Mouse (Mus musculus): Measurements from ENCODE around the gene Prkag2. TPM values are rescaled to one million over a fixed set of nuclear protein-coding genes. Genes with fewer than 3 reads are reported as not detected.

The Prkag2 gene
- polyA plus RNA-seq, 1 experiment from 2014 or later: 7.2 TPM

- WGBS (ENCODE audit: insufficient replicate concordance): 5% methylated on average over 21 of the region's 21 CpGs
- peak; percentile 4 for ATAC-seq
- Histone ChIP-seq H3K27me3 (replicated peaks) (no peaks in the 10 kb centered on the region), H3K36me3 (peaks cover 4% of the 10 kb centered on the region; the same call in 1 of the 2 replicates), H3K9me3 (replicated peaks) (no peaks in the 10 kb centered on the region), H3K9ac (peak overlapping the region; percentile 66), H3K4me1 (peaks cover 42% of the 10 kb centered on the region), H3K4me2 (peak overlapping the region; percentile 86), H3K27ac (peak overlapping the region; percentile 100), H3K4me3 (peak overlapping the region; percentile 95)
Observed at GRCm38 (mm10) chr5:24843103-24843475, 257.4 kb downstream of the Prkag2 start.

DNA sequence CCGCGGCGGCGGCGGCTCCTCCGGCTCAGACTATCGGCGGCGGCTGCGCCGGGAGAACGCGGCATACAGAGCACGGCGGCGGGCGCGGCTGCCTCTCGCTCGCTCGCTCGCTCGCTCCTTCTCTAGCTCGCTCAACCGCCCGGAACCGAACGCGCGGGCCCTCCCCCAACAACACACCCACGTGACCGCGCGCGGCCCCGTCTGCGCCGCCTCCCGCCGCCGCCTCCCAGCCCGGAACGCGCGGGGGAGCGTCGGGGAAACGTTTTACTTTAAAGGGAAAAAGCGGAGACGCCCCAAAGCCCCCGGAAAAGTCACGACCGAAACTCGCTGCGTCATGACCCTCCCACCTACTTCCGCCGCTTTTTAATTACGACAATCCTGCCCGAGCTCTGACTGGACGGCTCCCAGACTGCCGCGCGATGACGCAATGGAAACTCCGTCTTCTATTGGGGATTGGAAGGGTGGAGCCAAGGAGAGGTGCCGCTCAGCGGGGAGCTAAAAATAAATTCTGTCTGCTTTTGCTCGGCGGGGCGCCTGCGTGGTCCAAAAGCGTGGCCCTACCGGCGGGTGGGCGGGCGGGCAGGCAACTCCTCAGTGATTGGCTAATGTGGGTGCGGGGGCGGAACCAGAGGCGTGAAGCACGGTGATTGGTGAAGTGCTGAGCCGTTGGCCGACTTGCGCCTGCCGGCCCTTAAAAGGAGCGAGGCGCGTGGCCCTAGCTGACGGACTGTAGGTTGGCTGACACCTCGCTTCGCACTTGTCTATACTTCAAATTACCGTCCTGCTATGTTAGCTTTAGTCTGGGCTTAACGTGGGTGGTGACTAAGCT is 258.0 kb downstream of the Prkag2 start, which contains the start of gene Rheb:
Gene Rheb, minus strand, starts transcription at position 351 of the 829 bp plus-strand sequence.
- peak; percentile 93 for ATAC-seq
- Histone ChIP-seq H3K4me1 (peaks cover 45% of the 10 kb centered on the region), H3K4me2 (peak within 1 kb of the TSS; percentile 86), H3K27me3 (replicated peaks) (no peaks in the 10 kb centered on the region), H3K9ac (peak within 1 kb of the TSS; percentile 99), H3K9me3 (replicated peaks) (no peaks in the 10 kb centered on the region), H3K4me3 (peak within 1 kb of the TSS; percentile 95), H3K36me3 (peaks cover 4% of the 10 kb centered on the region; the same call in 1 of the 2 replicates), H3K27ac (peak within 1 kb of the TSS; percentile 100)
- 2% methylated on average over 92 of the region's 92 CpGs for WGBS (ENCODE audit: insufficient replicate concordance)

DNA sequence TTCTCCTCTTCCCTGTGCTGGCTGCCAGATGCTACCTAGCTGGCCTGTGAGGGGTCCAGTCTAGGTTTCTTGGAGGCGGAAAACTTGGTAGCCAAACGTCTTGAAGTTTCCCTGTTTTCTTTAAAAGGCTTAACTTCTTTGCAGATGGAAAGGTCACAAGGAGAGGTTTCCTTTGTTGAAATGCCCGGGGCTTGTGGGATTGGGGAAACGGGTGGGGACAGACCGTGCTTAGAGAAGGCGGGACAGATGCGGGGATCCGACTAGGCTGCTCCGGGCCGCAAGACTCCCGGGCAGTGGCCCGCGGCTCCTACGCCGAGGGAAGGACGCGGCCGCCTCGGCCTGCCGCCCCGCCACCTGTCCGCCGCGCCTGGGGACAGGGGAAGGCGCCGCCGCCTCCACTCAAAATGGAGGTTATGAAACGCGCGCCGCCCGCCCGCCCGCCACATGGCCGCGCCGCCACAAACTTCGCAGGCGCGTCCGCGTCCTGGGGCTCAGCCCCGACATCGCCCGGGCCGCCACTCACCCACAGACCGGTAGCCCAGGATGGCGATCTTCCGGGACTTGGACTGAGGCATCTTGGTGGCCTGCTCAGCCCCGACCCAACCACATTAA is 258.7 kb downstream of the Prkag2 start:
- WGBS (ENCODE audit: insufficient replicate concordance): under 1% methylated on average over 50 of the region's 50 CpGs
- ATAC-seq: peak; percentile 0
- peaks cover 47% of the 10 kb centered on the region for H3K4me1 ChIP-seq
- no peaks in the 10 kb centered on the region for H3K27me3 ChIP-seq (replicated peaks)
- no peaks in the 10 kb centered on the region for H3K9me3 ChIP-seq (replicated peaks)
- peak overlapping the region; percentile 95 for H3K4me3 ChIP-seq
- H3K9ac ChIP-seq: peak overlapping the region; percentile 99
- peak overlapping the region; percentile 100 for H3K27ac ChIP-seq
- peaks cover 4% of the 10 kb centered on the region; the same call in 1 of the 2 replicates for H3K36me3 ChIP-seq
- peak overlapping the region; percentile 86 for H3K4me2 ChIP-seq

DNA sequence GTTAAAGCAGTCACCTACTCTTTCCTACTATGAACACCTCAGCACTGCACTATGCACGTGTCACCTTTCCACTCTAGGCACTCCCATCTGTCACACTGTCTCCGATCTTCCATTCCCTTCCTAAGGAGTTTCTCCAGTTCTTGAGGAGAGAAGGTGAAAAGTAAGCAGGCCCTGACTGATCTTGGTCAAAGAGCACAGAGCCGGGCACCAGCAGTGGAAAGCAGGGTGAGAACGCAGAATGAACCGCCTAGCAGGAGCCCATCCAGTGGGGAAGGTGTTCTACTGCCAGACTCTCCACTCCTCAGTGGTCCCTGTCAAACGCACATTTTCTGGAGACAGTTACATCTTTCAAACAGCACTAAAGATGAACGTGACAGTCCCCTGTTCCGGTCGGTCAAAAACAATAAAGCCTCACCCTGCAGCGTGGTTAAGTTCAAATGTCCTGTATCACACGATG is 259.4 kb downstream of the Prkag2 start:
- WGBS (ENCODE audit: insufficient replicate concordance): 10% methylated on average over 11 of the region's 11 CpGs
- H3K4me1 ChIP-seq: peaks cover 53% of the 10 kb centered on the region

GRCm38 (mm10) chr5:24834491-24834890 is 266.0 kb downstream of the Prkag2 start:
- 71% methylated on average over 5 of the region's 5 CpGs for WGBS (ENCODE audit: insufficient replicate concordance)
- no peak overlapping the region for H3K4me2 ChIP-seq
- no peaks in the 10 kb centered on the region for H3K9me3 ChIP-seq (replicated peaks)
- H3K27ac ChIP-seq: no peak overlapping the region; the same call in 1 of the 2 replicates
- H3K36me3 ChIP-seq: peaks cover 4% of the 10 kb centered on the region; the same call in 1 of the 2 replicates
- no peak overlapping the region for H3K4me3 ChIP-seq
- ATAC-seq: no peak
- H3K27me3 ChIP-seq (replicated peaks): no peaks in the 10 kb centered on the region
- no peak overlapping the region for H3K9ac ChIP-seq
- peaks cover 64% of the 10 kb centered on the region for H3K4me1 ChIP-seq

More for the DNA sequence above, 259.4 kb downstream of the Prkag2 start:
- Histone ChIP-seq H3K4me2 (peak overlapping the region; percentile 86), H3K27me3 (replicated peaks) (no peaks in the 10 kb centered on the region), H3K4me3 (peak overlapping the region; percentile 95), H3K9ac (peak overlapping the region; percentile 99), H3K9me3 (replicated peaks) (no peaks in the 10 kb centered on the region), H3K36me3 (peaks cover 4% of the 10 kb centered on the region; the same call in 1 of the 2 replicates), H3K27ac (peak overlapping the region; percentile 100)
- no peak for ATAC-seq

DNA sequence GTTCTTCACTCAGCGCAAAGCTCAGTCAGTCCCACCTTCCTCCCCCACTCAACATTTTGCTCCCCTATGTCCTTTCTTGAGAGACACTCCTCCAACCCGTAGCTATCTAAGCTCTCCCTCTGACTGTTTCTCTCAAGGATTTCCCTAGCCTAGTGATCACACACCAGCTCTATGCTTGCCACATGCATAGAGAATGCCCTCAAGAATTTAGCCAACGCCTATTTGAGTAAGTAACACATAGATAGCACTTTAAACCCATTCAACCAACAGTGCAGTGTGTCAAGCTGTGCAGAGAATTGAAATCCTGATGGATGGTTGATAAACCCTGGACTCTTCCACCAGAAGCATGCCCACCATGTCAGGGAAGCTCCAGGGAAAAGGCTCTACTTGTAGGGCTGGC is 268.5 kb downstream of the Prkag2 start:
- Histone ChIP-seq H3K4me3 (no peak overlapping the region), H3K27ac (no peak overlapping the region), H3K9me3 (replicated peaks) (no peaks in the 10 kb centered on the region), H3K36me3 (no peaks in the 10 kb centered on the region), H3K4me2 (no peak overlapping the region), H3K4me1 (peaks cover 67% of the 10 kb centered on the region), H3K9ac (no peak overlapping the region), H3K27me3 (replicated peaks) (no peaks in the 10 kb centered on the region)
- no peak for ATAC-seq
- 79% methylated on average over 3 of the region's 3 CpGs for WGBS (ENCODE audit: insufficient replicate concordance)

GRCm38 (mm10) chr5:24828446-24828845 is 272.0 kb downstream of the Prkag2 start:
- H3K4me3 ChIP-seq: no peak overlapping the region
- 0 out of 2 replicates have a peak, but pooled peaks cover 3% of the 10 kb centered on the region for H3K36me3 ChIP-seq
- 73% methylated on average over 3 of the region's 3 CpGs for WGBS (ENCODE audit: insufficient replicate concordance)
- H3K4me2 ChIP-seq: no peak overlapping the region
- H3K9me3 ChIP-seq (replicated peaks): no peaks in the 10 kb centered on the region
- no peak overlapping the region for H3K27ac ChIP-seq
- no peak overlapping the region for H3K9ac ChIP-seq
- no peak for ATAC-seq
- peaks cover 72% of the 10 kb centered on the region for H3K4me1 ChIP-seq
- no peaks in the 10 kb centered on the region for H3K27me3 ChIP-seq (replicated peaks)

DNA sequence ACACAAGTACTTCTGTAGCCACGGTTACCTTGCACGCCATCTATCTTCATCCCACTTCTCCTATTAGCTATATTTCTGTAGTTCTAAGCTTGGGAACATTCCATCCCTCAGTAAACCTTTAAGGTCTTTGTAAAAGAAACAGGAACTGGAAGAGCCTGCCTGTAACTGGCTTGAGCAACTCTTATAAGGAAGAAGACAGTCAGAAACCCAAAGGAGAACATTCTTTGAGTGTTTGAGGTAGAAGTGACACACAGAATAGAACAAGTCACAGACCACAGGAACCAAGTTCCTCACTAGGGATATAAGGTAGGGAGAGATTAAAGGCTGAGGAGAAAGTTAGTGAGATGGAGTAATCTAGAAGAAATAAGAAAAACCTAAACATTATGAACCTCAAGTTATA is 273.3 kb downstream of the Prkag2 start:
- ATAC-seq: no peak
- H3K4me1 ChIP-seq: peaks cover 61% of the 10 kb centered on the region

DNA sequence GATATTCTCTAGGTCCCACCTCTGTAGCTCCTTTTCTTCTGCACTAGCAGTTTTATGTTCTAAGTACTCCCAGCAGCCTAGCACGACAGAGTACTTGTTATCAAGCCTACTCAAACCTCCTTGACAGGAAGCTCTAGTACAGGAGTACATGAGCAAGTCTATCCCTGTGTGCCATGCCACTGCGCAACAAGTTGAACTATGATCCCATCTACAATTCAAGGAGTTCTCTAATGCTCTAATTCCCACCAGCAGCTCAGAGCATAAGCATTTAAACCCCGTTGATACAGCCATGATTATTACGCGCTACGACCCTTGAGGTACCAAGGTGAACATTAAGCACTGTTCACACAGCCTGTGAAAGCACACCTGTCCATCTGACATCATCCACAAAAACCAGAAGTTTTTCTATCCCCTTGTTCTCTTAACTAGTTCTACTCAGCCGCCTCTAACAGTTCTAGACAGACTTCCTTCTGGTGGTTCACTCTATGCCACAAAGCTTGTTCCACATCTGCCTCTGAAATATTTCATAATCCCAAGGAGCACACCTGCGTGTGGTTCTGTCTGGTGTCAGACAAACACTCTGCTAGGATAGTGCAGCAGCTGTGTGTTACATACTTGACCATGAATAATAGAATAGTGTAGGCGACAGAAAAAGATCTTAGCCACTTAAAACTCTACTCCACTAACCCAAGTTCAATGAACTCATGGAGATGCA is 274.2 kb downstream of the Prkag2 start:
- Histone ChIP-seq H3K4me3 (no peak overlapping the region), H3K27me3 (replicated peaks) (no peaks in the 10 kb centered on the region), H3K4me2 (no peak overlapping the region), H3K36me3 (peaks cover 3% of the 10 kb centered on the region; the same call in 1 of the 2 replicates), H3K27ac (no peak overlapping the region), H3K9ac (no peak overlapping the region), H3K9me3 (replicated peaks) (no peaks in the 10 kb centered on the region), H3K4me1 (peaks cover 59% of the 10 kb centered on the region)
- 62% methylated on average over 9 of the region's 9 CpGs for whole genome bisulfite sequencing (ENCODE audit: insufficient replicate concordance)
- no peak for ATAC-seq

More for the DNA sequence above, 273.3 kb downstream of the Prkag2 start:
- Histone ChIP-seq H3K36me3 (peaks cover 3% of the 10 kb centered on the region; the same call in 1 of the 2 replicates), H3K4me2 (no peak overlapping the region), H3K9me3 (replicated peaks) (no peaks in the 10 kb centered on the region), H3K4me3 (no peak overlapping the region), H3K27ac (no peak overlapping the region), H3K9ac (no peak overlapping the region), H3K27me3 (replicated peaks) (no peaks in the 10 kb centered on the region)
- 56% methylated on average over 2 of the region's 2 CpGs for WGBS (ENCODE audit: insufficient replicate concordance)

- H3K36me3 ChIP-seq: peaks cover 3% of the 10 kb centered on the region; the same call in 1 of the 2 replicates
- 68% methylated on average over 4 of the region's 4 CpGs for WGBS (ENCODE audit: insufficient replicate concordance)
- H3K4me1 ChIP-seq: peaks cover 60% of the 10 kb centered on the region
- no peak overlapping the region for H3K4me3 ChIP-seq
- H3K4me2 ChIP-seq: no peak overlapping the region
- H3K27ac ChIP-seq: no peak overlapping the region
- no peak overlapping the region for H3K9ac ChIP-seq
- ATAC-seq: no peak
- H3K9me3 ChIP-seq (replicated peaks): no peaks in the 10 kb centered on the region
- H3K27me3 ChIP-seq (replicated peaks): no peaks in the 10 kb centered on the region
Observed at GRCm38 (mm10) chr5:24825365-24826055, 274.9 kb downstream of the Prkag2 start.

DNA sequence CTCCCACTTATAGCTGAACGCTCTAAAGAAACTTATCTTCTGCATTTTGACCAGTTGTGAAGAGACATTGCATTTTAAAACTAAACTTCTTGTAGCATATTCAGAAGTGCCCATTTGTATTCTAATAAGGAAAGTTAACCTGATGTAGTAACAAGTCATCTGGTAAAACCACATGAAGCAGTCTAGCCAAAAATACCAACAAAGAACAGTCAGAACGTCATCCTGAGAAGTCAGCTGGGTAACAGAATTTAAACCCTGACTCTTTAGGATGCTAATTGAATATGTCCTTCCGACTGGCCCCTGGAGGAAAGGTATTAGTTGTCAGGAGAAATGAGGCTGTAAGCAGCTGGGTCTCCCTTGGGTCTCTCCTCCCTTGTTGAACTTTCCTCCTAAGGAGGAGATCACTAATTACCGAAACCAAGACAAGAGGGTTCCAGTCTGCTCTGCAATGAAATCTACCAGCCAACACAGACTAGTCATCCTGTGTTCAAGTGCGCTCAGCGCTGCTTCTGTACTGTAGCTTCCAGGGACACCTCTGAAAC is 276.5 kb downstream of the Prkag2 start:
- H3K4me2 ChIP-seq: no peak overlapping the region

More for the DNA sequence above, 276.5 kb downstream of the Prkag2 start:
- H3K27ac ChIP-seq: no peak overlapping the region
- no peak overlapping the region for H3K4me3 ChIP-seq
- 78% methylated on average over 6 of the region's 6 CpGs for WGBS (ENCODE audit: insufficient replicate concordance)
- no peak for ATAC-seq
- peaks cover 6% of the 10 kb centered on the region; the same call in 1 of the 2 replicates for H3K36me3 ChIP-seq
- H3K9me3 ChIP-seq (replicated peaks): no peaks in the 10 kb centered on the region
- no peaks in the 10 kb centered on the region for H3K27me3 ChIP-seq (replicated peaks)
- H3K9ac ChIP-seq: no peak overlapping the region
- peaks cover 56% of the 10 kb centered on the region for H3K4me1 ChIP-seq
